Mouse (Mus musculus): ENCODE measurements around the gene Agpat3. TPM values are rescaled to one million over a fixed set of nuclear protein-coding genes. Genes with fewer than 3 reads are reported as not detected.

Agpat3 gene
- polyA plus RNA-seq, 1 experiment from 2014 or later = 54.9 TPM

GRCm38 (mm10) chr10:78342091-78342490, 10.2 kb downstream of the Agpat3 start:
- no peak overlapping the region for H3K4me2 ChIP-seq (replicated peaks)
- H3K27ac ChIP-seq = no peak overlapping the region
- no peaks in the 10 kb centered on the region for H3K27me3 ChIP-seq
- ATAC-seq (ENCODE audit: low FRiP score, low read depth) = no peak
- H3K9ac ChIP-seq = no peak overlapping the region
- no peaks in the 10 kb centered on the region for H3K9me3 ChIP-seq
- H3K36me3 ChIP-seq = peaks cover 34% of the 10 kb centered on the region
- H3K4me1 ChIP-seq = 0 out of 2 replicates have a peak, but pooled peaks cover 3% of the 10 kb centered on the region
- 94% methylated on average over 1 of the region's 1 CpGs for WGBS
- H3K4me3 ChIP-seq = no peak overlapping the region

- peaks cover 29% of the 10 kb centered on the region for H3K36me3 ChIP-seq
- no peak overlapping the region for H3K4me3 ChIP-seq
- H3K27ac ChIP-seq = no peak overlapping the region
- H3K4me1 ChIP-seq = 0 out of 2 replicates have a peak, but pooled peaks cover 3% of the 10 kb centered on the region
- H3K9ac ChIP-seq = no peak overlapping the region
- no peak overlapping the region for H3K4me2 ChIP-seq (replicated peaks)
- no peaks in the 10 kb centered on the region for H3K9me3 ChIP-seq
- H3K27me3 ChIP-seq = no peaks in the 10 kb centered on the region
- no peak for ATAC-seq (ENCODE audit: low FRiP score, low read depth)
- 54% methylated on average over 5 of the region's 5 CpGs for WGBS
These were observed 14.1 kb downstream of the Agpat3 start for GRCm38 (mm10) chr10:78338180-78338579.

GRCm38 (mm10) chr10:78334923-78335561, 17.2 kb downstream of the Agpat3 start:
- H3K4me2 ChIP-seq (replicated peaks) = no peak overlapping the region

GRCm38 (mm10) chr10:78331577-78331976, 20.7 kb downstream of the Agpat3 start:
- ATAC-seq (ENCODE audit: low FRiP score, low read depth) = no peak
- 0 out of 2 replicates have a peak, but pooled peaks cover 2% of the 10 kb centered on the region for H3K4me1 ChIP-seq
- no peak overlapping the region for H3K27ac ChIP-seq
- no peaks in the 10 kb centered on the region for H3K27me3 ChIP-seq
- WGBS = 83% methylated on average over 5 of the region's 5 CpGs
- H3K9ac ChIP-seq = no peak overlapping the region
- H3K9me3 ChIP-seq = no peaks in the 10 kb centered on the region
- no peak overlapping the region for H3K4me2 ChIP-seq (replicated peaks)
- H3K36me3 ChIP-seq = peaks cover 23% of the 10 kb centered on the region
- no peak overlapping the region for H3K4me3 ChIP-seq

More at GRCm38 (mm10) chr10:78334923-78335561, 17.2 kb downstream of the Agpat3 start:
- Histone ChIP-seq H3K27me3 (no peaks in the 10 kb centered on the region), H3K36me3 (peaks cover 17% of the 10 kb centered on the region), H3K9me3 (no peaks in the 10 kb centered on the region), H3K27ac (no peak overlapping the region), H3K4me3 (no peak overlapping the region), H3K9ac (no peak overlapping the region), H3K4me1 (0 out of 2 replicates have a peak, but pooled peaks cover 3% of the 10 kb centered on the region)
- 77% methylated on average over 6 of the region's 6 CpGs for WGBS
- ATAC-seq (ENCODE audit: low FRiP score, low read depth) = no peak

DNA sequence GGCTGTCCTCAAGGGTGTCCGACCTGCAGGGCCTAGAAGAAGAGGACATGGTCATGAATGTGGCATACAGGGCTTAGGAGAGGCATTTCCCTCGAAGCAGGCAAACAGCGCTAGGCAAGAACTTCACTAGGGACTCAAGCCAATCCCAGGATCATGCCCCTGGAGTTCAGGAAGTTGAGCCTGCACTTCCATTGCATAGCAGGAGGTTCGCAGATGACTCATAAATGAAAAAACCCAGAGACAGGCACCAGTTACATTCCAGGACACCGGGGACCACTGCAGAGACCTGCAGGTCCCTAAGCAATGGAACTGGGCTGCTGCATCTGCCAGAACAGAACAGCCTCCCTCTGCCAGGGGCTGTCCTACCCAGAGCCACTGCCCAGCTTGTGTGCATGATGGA, 23.0 kb downstream of the Agpat3 start:
- 0 out of 2 replicates have a peak, but pooled peaks cover 2% of the 10 kb centered on the region for H3K4me1 ChIP-seq
- no peak overlapping the region for H3K27ac ChIP-seq
- H3K4me2 ChIP-seq (replicated peaks) = no peak overlapping the region
- 87% methylated on average over 5 of the region's 5 CpGs for WGBS
- H3K4me3 ChIP-seq = no peak overlapping the region
- no peak overlapping the region for H3K9ac ChIP-seq
- peaks cover 38% of the 10 kb centered on the region for H3K36me3 ChIP-seq
- ATAC-seq (ENCODE audit: low FRiP score, low read depth) = no peak
- no peaks in the 10 kb centered on the region for H3K27me3 ChIP-seq
- H3K9me3 ChIP-seq = no peaks in the 10 kb centered on the region

DNA sequence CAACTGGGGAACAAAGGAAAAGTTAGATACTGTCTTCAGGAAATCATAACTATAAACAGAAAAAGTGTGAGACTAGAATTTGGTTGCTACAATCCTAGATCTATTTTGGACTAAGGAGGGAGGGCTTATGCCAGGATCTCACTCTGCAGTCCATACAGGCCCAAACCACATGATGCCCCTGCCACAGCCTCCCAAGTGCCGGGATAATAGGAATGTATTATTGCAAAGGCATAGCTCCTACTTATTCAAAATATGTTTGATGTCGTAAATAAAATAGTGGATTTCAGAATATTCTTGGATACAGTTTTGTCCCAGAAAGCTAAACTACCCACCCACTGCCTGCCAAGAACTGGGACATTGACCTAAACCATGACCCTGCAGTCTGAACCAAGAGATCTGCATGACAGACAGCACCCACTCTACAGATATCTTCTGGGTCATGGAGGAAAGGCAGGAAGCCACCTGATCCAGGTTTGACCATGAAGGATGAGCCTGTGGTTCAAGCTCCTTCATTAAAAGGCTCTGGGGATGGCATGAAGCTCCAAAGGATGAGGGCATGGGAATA, 24.2 kb downstream of the Agpat3 start:
- H3K4me1 ChIP-seq = 0 out of 2 replicates have a peak, but pooled peaks cover 2% of the 10 kb centered on the region
- 94% methylated on average over 2 of the region's 2 CpGs for WGBS
- no peak for ATAC-seq (ENCODE audit: low FRiP score, low read depth)
- H3K27ac ChIP-seq = no peak overlapping the region
- no peak overlapping the region for H3K4me3 ChIP-seq
- no peak overlapping the region for H3K9ac ChIP-seq
- peaks cover 45% of the 10 kb centered on the region for H3K36me3 ChIP-seq
- H3K4me2 ChIP-seq (replicated peaks) = no peak overlapping the region
- H3K27me3 ChIP-seq = no peaks in the 10 kb centered on the region
- H3K9me3 ChIP-seq = no peaks in the 10 kb centered on the region

DNA sequence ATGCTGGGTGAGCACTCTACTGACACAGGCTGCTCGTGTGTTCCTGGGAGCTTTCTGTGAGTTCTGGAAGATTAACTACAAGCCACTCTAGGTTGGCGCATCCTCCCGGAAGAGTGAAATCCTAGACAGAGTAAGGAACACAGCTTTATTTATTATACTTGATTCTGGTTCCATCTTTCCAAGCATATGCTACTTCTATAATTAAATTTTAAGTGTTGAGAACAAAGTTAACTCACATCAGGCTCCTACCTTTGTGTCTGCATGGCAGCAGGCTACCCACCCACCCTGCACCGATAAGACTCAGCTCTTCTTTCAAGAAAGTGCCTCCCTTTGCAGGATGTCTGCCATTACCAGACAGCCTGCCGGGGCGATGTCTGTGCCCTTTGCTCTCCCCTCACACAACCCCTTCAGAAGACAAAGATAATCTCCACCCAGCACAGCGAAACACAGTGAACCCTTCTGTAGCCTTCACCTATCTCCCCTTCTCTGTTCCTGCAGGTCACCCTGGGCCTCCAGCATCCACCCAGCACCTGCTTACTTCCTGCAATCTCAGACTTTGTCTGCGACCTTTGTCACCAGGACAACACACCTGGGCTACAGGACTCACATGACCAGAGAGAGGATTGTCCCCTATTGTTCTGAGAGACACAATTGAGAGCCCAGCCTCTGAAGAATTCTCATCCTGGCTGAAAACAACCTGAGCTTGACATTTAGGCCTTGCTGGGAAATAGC, 26.2 kb downstream of the Agpat3 start:
- Histone ChIP-seq H3K27me3 (no peaks in the 10 kb centered on the region), H3K4me3 (no peak overlapping the region), H3K9ac (no peak overlapping the region), H3K4me1 (peaks cover 7% of the 10 kb centered on the region), H3K27ac (no peak overlapping the region), H3K36me3 (peaks cover 40% of the 10 kb centered on the region), H3K4me2 (replicated peaks) (no peak overlapping the region), H3K9me3 (no peaks in the 10 kb centered on the region)
- WGBS = 82% methylated on average over 8 of the region's 8 CpGs
- no peak for ATAC-seq (ENCODE audit: low FRiP score, low read depth)

- no peak overlapping the region for H3K27ac ChIP-seq
- H3K9ac ChIP-seq = no peak overlapping the region
- 88% methylated on average over 6 of the region's 6 CpGs for WGBS
These were observed 27.6 kb downstream of the Agpat3 start for GRCm38 (mm10) chr10:78324556-78325164.

DNA sequence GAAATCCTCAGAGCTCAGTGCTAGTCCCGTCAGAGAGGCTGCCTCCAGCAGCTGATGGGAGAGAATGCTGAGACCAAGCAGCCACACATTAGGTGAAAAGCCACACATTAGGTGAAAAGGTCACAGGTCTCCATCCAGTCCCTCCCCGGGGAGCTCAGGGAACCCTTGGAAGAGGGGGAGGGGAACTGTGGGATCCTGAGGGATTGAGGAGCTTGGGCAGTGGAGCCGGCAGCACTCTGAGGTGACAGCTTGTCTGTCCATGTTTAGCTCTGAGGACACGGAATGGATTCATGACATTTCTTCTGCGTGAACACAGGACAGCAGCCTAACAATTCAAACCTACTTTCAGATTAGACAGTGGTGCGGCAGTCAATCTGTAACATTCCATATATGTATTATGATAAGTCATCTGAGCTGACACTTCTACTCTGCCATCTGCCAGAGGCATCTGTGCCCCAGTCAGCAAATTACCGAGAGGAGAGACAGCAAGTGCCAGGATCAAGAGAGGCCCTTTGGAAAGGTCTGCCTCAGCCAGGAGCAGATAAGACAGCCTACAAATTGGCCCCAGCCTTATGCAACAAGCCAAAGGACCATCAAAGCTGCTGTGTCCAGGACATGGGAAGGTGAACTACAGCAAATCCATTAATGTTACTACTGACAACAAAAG, 28.9 kb downstream of the Agpat3 start:
- Histone ChIP-seq H3K4me3 (no peak overlapping the region), H3K4me2 (replicated peaks) (no peak overlapping the region), H3K27me3 (no peaks in the 10 kb centered on the region), H3K27ac (no peak overlapping the region), H3K36me3 (peaks cover 38% of the 10 kb centered on the region), H3K9me3 (no peaks in the 10 kb centered on the region), H3K4me1 (peaks cover 11% of the 10 kb centered on the region), H3K9ac (no peak overlapping the region)
- 49% methylated on average over 7 of the region's 7 CpGs for WGBS
- no peak for ATAC-seq (ENCODE audit: low FRiP score, low read depth)

More at GRCm38 (mm10) chr10:78324556-78325164, 27.6 kb downstream of the Agpat3 start:
- H3K27me3 ChIP-seq = no peaks in the 10 kb centered on the region
- H3K9me3 ChIP-seq = no peaks in the 10 kb centered on the region
- no peak overlapping the region for H3K4me2 ChIP-seq (replicated peaks)
- ATAC-seq (ENCODE audit: low FRiP score, low read depth) = no peak
- H3K4me3 ChIP-seq = no peak overlapping the region
- peaks cover 40% of the 10 kb centered on the region for H3K36me3 ChIP-seq
- H3K4me1 ChIP-seq = peaks cover 13% of the 10 kb centered on the region

DNA sequence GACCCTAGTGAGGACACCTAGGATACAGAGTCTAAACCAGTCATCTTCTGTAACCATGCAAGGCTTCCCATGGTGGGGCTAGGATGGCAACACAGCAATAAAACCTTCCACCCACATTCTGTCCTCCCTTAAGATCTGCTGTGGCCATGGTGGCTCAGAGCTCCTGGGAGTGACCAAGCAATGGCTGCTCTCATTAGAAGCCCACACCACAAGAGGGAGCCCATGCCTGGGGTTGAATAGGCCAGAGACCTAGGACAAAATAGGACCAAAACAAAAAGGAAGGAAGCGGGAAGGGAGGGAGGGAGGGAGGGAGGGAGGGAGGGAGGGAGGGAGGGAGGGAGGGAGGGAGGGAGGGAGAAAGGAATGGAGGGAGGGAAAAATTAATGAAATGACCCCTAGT, 29.5 kb downstream of the Agpat3 start:
- ATAC-seq (ENCODE audit: low FRiP score, low read depth) = no peak
- no CpG with 5 or more reads among the region's 1 CpGs for WGBS
- H3K9ac ChIP-seq = no peak overlapping the region
- H3K4me1 ChIP-seq = peaks cover 11% of the 10 kb centered on the region
- no peaks in the 10 kb centered on the region for H3K27me3 ChIP-seq
- H3K9me3 ChIP-seq = no peaks in the 10 kb centered on the region
- peaks cover 32% of the 10 kb centered on the region for H3K36me3 ChIP-seq
- no peak overlapping the region for H3K27ac ChIP-seq
- H3K4me2 ChIP-seq (replicated peaks) = no peak overlapping the region
- no peak overlapping the region for H3K4me3 ChIP-seq

- WGBS = 44% methylated on average over 3 of the region's 3 CpGs
- Histone ChIP-seq H3K27ac (no peak overlapping the region), H3K9me3 (no peaks in the 10 kb centered on the region), H3K36me3 (peaks cover 21% of the 10 kb centered on the region), H3K27me3 (no peaks in the 10 kb centered on the region), H3K4me3 (no peak overlapping the region), H3K4me1 (peaks cover 11% of the 10 kb centered on the region), H3K4me2 (replicated peaks) (no peak overlapping the region), H3K9ac (no peak overlapping the region)
- ATAC-seq (ENCODE audit: low FRiP score, low read depth) = no peak
These were observed 31.0 kb downstream of the Agpat3 start for GRCm38 (mm10) chr10:78321133-78321757.
